Mouse (Mus musculus): Measurements from ENCODE around the gene Ugcg.

DNA sequence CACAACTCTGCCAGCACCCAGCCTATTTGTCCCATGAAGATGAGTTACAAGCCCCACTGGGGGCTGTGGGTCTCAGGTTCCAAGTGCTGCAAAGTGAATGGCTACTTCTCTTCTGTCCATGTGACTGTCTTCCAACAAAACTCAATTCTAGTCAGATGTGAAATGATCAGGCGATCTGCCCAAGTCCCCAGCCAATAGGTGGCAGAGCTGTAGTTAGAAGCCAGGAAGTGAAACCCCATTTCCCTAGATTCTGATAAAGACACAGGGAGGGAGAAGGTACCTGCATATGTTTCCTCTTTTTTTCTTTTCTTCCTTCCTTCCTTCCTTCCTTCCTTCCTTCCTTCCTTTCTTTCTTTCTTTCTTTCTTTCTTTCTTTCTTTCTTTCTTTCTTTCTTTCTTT lies 70.7 kb downstream of the Ugcg start:
- TF ChIP-seq CTCF (IDR thresholded peaks at IDR 0.05; ENCODE audit: low read depth) (no peak), EP300 (IDR thresholded peaks at IDR 0.05; ENCODE audit: low read depth) (no peak)
